Mouse (Mus musculus) spleen, adult 2 months (tissue): ENCODE results near the gene Armc9.

Experiments
- CTCF ChIP-seq: fragments of 200-500 bp; IDR thresholded peaks from 2 replicates; pipeline ENCODE4 v1.5.1; 2011; ENCODE audit warnings: mild to moderate bottlenecking, inconsistent platforms; ENCODE audit not compliant: insufficient read depth, insufficient read length, insufficient replicate concordance; ENCODE audit errors: extremely low read depth
- POLR2A ChIP-seq: fragments of 200-500 bp; IDR thresholded peaks from 2 replicates; pipeline ENCODE4 v1.6.1; 2011; ENCODE audit warnings: low read depth, low read length, inconsistent platforms

GRCm38 (mm10) chr1:86277055-86277454 lies 122.5 kb downstream of the Armc9 start:
- no peak for TF ChIP-seq POLR2A
- TF ChIP-seq CTCF: no peak
